Mouse (Mus musculus) ES-E14 (cell line): ENCODE data around the gene Ldlrad3. TPM values are rescaled to one million over a fixed set of nuclear protein-coding genes. Genes with fewer than 3 reads are reported as not detected.

Source experiments
- DNase-seq: peaks from one replicate; pipeline ENCODE4 v3.0.0-alpha.2; 2013; ENCODE audit warnings: low read depth, low spot score
- H3K27ac ChIP-seq: 2 replicates; pipeline ENCODE4 v1.5.1; 2012; ENCODE audit warnings: low read depth, mild to moderate bottlenecking, low read length, moderate library complexity, mixed read lengths; ENCODE audit not compliant: poor library complexity, insufficient read depth, severe bottlenecking
- H3K36me3 ChIP-seq: 2 replicates; pipeline ENCODE4 v1.6.1; 2012; ENCODE audit warnings: mild to moderate bottlenecking, low read length, moderate library complexity, mixed read lengths; ENCODE audit not compliant: control insufficient read depth, poor library complexity, insufficient read depth, severe bottlenecking
- H3K4me1 ChIP-seq, 2 experiments: fragments of 150-350 bp in 1 of 2; sonication (generic) in 1 of 2; 2 replicates each; pipeline ENCODE4 v1.6.1; 2012; ENCODE audit warnings: low read length in 2 of 2, mild to moderate bottlenecking in 1 of 2, mixed read lengths in 1 of 2; ENCODE audit not compliant: control insufficient read depth in 2 of 2, insufficient read depth in 2 of 2, poor library complexity in 1 of 2
- H3K4me3 ChIP-seq, 2 experiments: fragments of 150-350 bp in 1 of 2; sonication (generic) in 1 of 2; 2 replicates each; pipeline ENCODE4 v1.5.1; 2012; ENCODE audit warnings: low read length in 2 of 2, low read depth in 1 of 2, mild to moderate bottlenecking in 1 of 2, mixed read lengths in 1 of 2; ENCODE audit not compliant: insufficient read depth in 1 of 2, poor library complexity in 1 of 2, severe bottlenecking in 1 of 2
- H3K9ac ChIP-seq: 2 replicates; pipeline ENCODE4 v1.6.1; 2012; ENCODE audit warnings: low read depth, mild to moderate bottlenecking, low read length, mixed read lengths; ENCODE audit not compliant: poor library complexity, insufficient read depth, severe bottlenecking
- H3K9me3 ChIP-seq: fragments of 150-350 bp; sonication (generic); 2 replicates; pipeline ENCODE4 v1.6.1; 2012; ENCODE audit warnings: low read depth, mild to moderate bottlenecking, low read length; ENCODE audit not compliant: control insufficient read depth, insufficient read depth
- CHD2 ChIP-seq: IDR thresholded peaks from 2 replicates; pipeline ENCODE4 v1.6.1; 2014; ENCODE audit warnings: mild to moderate bottlenecking, low read depth, low read length, inconsistent platforms
- HCFC1 ChIP-seq: IDR thresholded peaks from 2 replicates; pipeline ENCODE4 v1.6.1; 2012; ENCODE audit warnings: low read length, inconsistent platforms, borderline replicate concordance; ENCODE audit not compliant: insufficient read depth
- MAFK ChIP-seq: IDR thresholded peaks from 2 replicates; pipeline ENCODE4 v1.6.1; 2014; ENCODE audit warnings: mild to moderate bottlenecking, low read depth, low read length, inconsistent platforms; ENCODE audit not compliant: insufficient read depth
- ZC3H11A ChIP-seq: IDR thresholded peaks from 2 replicates; pipeline ENCODE4 v1.6.1; 2012; ENCODE audit warnings: low read depth, mild to moderate bottlenecking, inconsistent platforms, low read length, borderline replicate concordance
- ZNF384 ChIP-seq: IDR thresholded peaks from 2 replicates; pipeline ENCODE4 v1.6.1; 2012; ENCODE audit warnings: low read depth, low read length, inconsistent platforms
- in situ Hi-C, 2 experiments: fragments of 600-800 bp; cut with MboI; formaldehyde crosslinking; loops; one replicate each; pipeline ENCODE4 v1.15.1; 2025; ENCODE audit warnings: low sequenced_read_pairs in 2 of 2, inconsistent platforms in 1 of 2; ENCODE audit not compliant: unreplicated experiment in 2 of 2
- total RNA-seq: library from RNA; depleted of rRNA; stranded (reverse); fragments of 300-350 nt; gene quantifications from 2 replicates; pipeline ENCODE4 v1.2.3, GENCODE M21; 2012

Ldlrad3 gene
- total RNA-seq, 1 experiment, result 27.1 TPM

GRCm38 (mm10) chr2:101908773-101909172 is 277.4 kb downstream of the Ldlrad3 start:
- no peak for TF ChIP-seq ZNF384
- no peak for TF ChIP-seq HCFC1
- no peak for TF ChIP-seq MAFK
- no peak for TF ChIP-seq ZC3H11A
- TF ChIP-seq CHD2, result no peak
- no peaks in the 10 kb centered on the region for H3K9me3 ChIP-seq
- in situ Hi-C loops, result loop anchor here (10.0 to 25.0 kb wide), 2 partner anchors 546 to 554 kb away; partner anchors contain the start of gene Fjx1 (in 2 of the 2)
- DNase-seq, result no peak
- H3K27ac ChIP-seq, result no peak overlapping the region
- H3K4me3 ChIP-seq, result no peak overlapping the region
- H3K4me1 ChIP-seq, result no peaks in the 10 kb centered on the region
- no peaks in the 10 kb centered on the region for H3K36me3 ChIP-seq
- H3K9ac ChIP-seq, result no peak overlapping the region

GRCm38 (mm10) chr2:101907386-101908022 is 278.7 kb downstream of the Ldlrad3 start:
- no peaks in the 10 kb centered on the region for H3K9me3 ChIP-seq
- H3K9ac ChIP-seq, result no peak overlapping the region
- H3K36me3 ChIP-seq, result no peaks in the 10 kb centered on the region
- H3K27ac ChIP-seq, result no peak overlapping the region
- H3K4me3 ChIP-seq, result no peak overlapping the region
- in situ Hi-C loops, result loop anchor here (10.0 to 25.0 kb wide), 2 partner anchors 547 to 555 kb away; partner anchors contain the start of gene Fjx1 (in 2 of the 2)
- no peak for DNase-seq
- no peaks in the 10 kb centered on the region for H3K4me1 ChIP-seq
- TF ChIP-seq HCFC1 (no peak), MAFK (no peak), CHD2 (no peak), ZC3H11A (no peak), ZNF384 (no peak)

DNA sequence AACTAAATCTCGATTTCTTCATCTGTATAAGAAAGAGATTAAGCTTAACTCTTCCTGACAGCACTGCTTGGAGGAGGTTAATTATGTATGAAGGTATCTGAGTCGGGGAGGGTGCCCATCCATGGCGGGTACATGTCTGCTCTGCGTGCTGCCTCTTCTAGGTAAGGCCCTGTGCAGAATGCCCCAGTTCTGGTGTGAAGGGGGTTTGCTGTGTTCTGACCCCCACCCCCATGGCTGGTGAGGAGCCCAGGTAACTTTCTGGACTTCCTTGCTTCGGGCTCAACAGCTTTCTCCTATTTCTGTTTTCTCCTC is 279.9 kb downstream of the Ldlrad3 start:
- no peaks in the 10 kb centered on the region for H3K9me3 ChIP-seq
- DNase-seq, result no peak
- in situ Hi-C loops, result loop anchor here (10.0 to 25.0 kb wide), 2 partner anchors 548 to 556 kb away; partner anchors contain the start of gene Fjx1 (in 2 of the 2)
- no peak overlapping the region for H3K27ac ChIP-seq
- H3K36me3 ChIP-seq, result no peaks in the 10 kb centered on the region
- no peaks in the 10 kb centered on the region for H3K4me1 ChIP-seq
- H3K4me3 ChIP-seq, result no peak overlapping the region
- TF ChIP-seq ZNF384, result no peak
- no peak for TF ChIP-seq ZC3H11A
- TF ChIP-seq MAFK, result no peak
- TF ChIP-seq CHD2, result no peak
- no peak for TF ChIP-seq HCFC1
- H3K9ac ChIP-seq, result peak overlapping the region; percentile 57; the same call in 1 of the 2 replicates

DNA sequence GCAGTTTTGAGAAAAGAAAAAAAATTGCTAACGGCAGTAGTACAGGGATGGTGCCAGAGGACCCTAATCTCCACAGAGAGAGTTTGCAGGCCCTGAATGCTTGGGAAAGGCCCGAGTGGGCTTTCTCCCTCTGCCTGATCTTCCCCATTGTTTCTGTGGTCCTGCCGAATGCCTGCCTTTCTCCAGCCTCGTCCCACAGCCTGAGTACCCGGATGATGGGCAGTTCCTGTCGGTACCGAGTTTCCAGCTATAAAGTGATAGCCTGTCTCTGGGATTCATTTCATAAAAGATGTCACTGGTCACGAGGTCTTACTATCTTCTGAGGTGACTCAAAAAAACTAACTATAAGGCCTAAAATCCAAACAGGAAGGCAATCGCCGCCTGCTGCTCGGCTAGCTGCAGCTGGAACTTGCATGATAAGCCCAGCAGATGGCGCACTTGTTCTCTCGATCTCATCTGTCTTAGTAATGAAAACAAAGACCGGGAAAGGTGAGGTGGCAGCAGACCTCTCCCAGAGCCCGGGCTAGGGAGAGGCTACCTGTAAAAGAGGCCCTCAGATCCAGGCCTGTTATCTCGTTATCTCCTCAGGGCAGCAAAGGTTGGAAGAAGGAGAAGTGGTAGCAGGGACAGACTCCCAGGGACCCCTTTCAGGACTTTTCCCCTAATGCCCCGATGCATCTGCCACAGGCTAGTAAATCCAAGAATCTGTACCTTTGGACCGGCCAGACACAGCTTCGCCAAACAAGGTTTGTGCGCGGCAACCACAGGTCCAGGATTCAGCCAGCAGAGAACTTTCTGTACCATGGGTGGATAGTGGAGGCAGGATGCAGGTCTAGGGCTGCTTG is 280.4 kb downstream of the Ldlrad3 start:
- Histone ChIP-seq H3K36me3 (no peaks in the 10 kb centered on the region; the same call in 1 of the 2 replicates), H3K9me3 (no peaks in the 10 kb centered on the region), H3K9ac (peak overlapping the region; percentile 57), H3K4me1 (no peaks in the 10 kb centered on the region), H3K4me3 (peak overlapping the region in 1 of 2 experiments; percentile 40; a peak in 2 of 4 replicates), H3K27ac (no peak overlapping the region)
- peak; percentile 82 for DNase-seq
- peak; percentile 90 for TF ChIP-seq ZC3H11A
- TF ChIP-seq MAFK, result no peak
- in situ Hi-C loops, result loop anchor here (10.0 to 25.0 kb wide), 2 partner anchors 549 to 557 kb away; partner anchors contain the start of gene Fjx1 (in 2 of the 2)
